Mouse (Mus musculus) brown adipose tissue, adult 24 weeks (tissue): ENCODE results near the gene B020031M17Rik. TPM values are rescaled to one million over a fixed set of nuclear protein-coding genes. Genes with fewer than 3 reads are reported as not detected.
"Not testable (repeated sequence)": the region's sequence is repeated elsewhere in the genome, so short reads cannot be mapped to it uniquely, and the experiment has no call there.

Experiments used
- H3K27ac ChIP-seq: fragments of 200-500 bp; replicated peaks from 2 replicates; pipeline ENCODE4 v1.5.1; 2012; ENCODE audit warnings: low read depth, mild to moderate bottlenecking, low read length
- H3K4me1 ChIP-seq: fragments of 200-500 bp; 2 replicates; pipeline ENCODE4 v1.6.1; 2012; ENCODE audit warnings: low read length, mixed read lengths; ENCODE audit not compliant: control insufficient read depth, insufficient read depth, insufficient read length
- H3K4me3 ChIP-seq: fragments of 200-500 bp; 2 replicates; pipeline ENCODE4 v1.5.1; 2012; ENCODE audit warnings: low read depth, mild to moderate bottlenecking, low read length, moderate library complexity; ENCODE audit not compliant: insufficient read depth
- polyA plus RNA-seq: library from polyadenylated mRNA; stranded (reverse); fragments of >200 nt; gene quantifications from 2 replicates; pipeline ENCODE4 v1.2.4, GENCODE M21; 2012; ENCODE audit not compliant: missing spikeins, insufficient read depth, insufficient read length

Gene B020031M17Rik
- polyA plus RNA-seq, 1 experiment, result not detected

DNA sequence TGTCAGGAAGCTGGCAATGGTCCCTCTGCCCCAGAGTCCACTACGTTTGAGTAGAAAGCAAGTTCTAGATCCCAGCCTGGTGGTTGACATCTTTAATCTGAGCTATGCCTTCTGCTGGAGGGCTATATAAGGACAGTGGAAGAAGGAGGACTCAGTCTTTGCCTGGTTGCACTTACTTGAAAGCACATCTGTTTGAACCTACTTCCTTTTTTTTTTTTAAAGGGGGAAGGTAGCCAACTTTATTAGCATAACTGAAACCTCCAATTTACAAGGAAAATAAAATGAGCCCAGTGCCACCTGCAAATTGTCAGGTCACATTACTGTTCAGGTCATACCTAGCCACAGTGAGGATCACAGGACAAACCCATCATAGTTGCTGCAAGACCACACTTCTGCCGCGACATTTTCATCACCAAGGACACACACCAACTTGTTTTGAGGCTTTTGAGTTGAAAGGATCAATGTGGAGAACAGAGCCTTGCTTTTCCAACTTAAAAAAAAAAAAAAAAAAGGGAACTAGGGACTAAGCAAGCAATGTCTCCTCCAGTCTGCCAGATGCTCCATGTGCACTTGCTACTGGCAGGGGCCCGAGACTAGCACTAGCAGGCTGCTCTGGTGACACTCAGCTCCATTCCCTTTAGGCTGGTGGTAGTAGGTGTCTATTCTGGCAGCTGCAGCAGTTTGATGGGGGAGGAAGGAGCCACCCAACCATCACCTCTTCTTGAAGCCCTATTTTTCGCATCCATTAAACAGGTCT is 33.5 kb downstream of the B020031M17Rik start:
- H3K4me1 ChIP-seq, H3K27ac ChIP-seq, H3K4me3 ChIP-seq: not testable (repeated sequence)

DNA sequence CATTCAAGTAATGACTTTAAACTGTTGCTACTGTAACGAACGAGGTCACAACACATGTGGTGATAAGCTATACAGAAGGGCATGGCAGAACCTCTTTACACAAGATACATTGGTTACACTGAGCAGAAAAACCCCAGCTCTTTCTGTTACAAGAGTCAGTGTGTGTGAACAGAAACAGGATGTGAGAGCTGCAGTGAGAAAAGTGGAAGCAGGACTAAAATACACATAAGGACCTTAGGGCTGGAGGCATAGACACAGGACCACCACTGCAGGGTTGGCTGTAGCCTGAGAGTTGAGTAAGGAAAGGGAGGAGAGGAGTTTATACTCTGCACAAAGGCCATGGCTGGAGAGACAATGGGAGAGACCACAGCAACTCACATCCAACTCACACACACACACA is 34.2 kb downstream of the B020031M17Rik start:
- H3K27ac ChIP-seq, H3K4me1 ChIP-seq, H3K4me3 ChIP-seq: not testable (repeated sequence)

Other genes starting within 250 kb of the B020031M17Rik start
- gene Nim1k, start 194.9 kb downstream of the B020031M17Rik start, polyA plus RNA-seq, result 1.7 and 3.0 TPM in 2 replicates
- gene Zfp131, start 159.9 kb downstream of the B020031M17Rik start, polyA plus RNA-seq, result 22.8 and 24.3 TPM in 2 replicates
- gene AF067063, start 120.6 kb downstream of the B020031M17Rik start, polyA plus RNA-seq, result not detected in 2 replicates
- gene D13Ertd608e, start 114.8 kb downstream of the B020031M17Rik start, polyA plus RNA-seq, result not detected in 2 replicates
- gene Tcstv1, start 56.0 kb downstream of the B020031M17Rik start, polyA plus RNA-seq, result not detected in 2 replicates
- not detected in 2 replicates for gene Gm21761, start 21.5 kb downstream of the B020031M17Rik start, polyA plus RNA-seq
- gene Gm36079, start 76.2 kb upstream of the B020031M17Rik start, polyA plus RNA-seq, result not detected in 2 replicates
- 3.4 and 3.5 TPM in 2 replicates for gene Gm21188, start 101.4 kb upstream of the B020031M17Rik start, polyA plus RNA-seq
- gene Gm20767, start 189.4 kb upstream of the B020031M17Rik start, polyA plus RNA-seq, result not detected in 2 replicates
- gene Gm21818, start 221.6 kb upstream of the B020031M17Rik start, polyA plus RNA-seq, result not detected in 2 replicates